Mouse (Mus musculus) brain, adult 2 months (tissue): ENCODE data around the gene Pla2g4a.
"Not testable (repeated sequence)": the region's sequence is repeated elsewhere in the genome, so short reads cannot be mapped to it uniquely, and the experiment has no call there.

Source experiments
- DNase-seq: peaks from one replicate; pipeline ENCODE4 v3.0.0; 2011; ENCODE audit warnings: low read depth, low spot score

Gene Pla2g4a

GRCm38 (mm10) chr1:149937825-149938224, 23.3 kb downstream of the Pla2g4a start:
- no peak for DNase-seq

GRCm38 (mm10) chr1:149929140-149929539, 31.9 kb downstream of the Pla2g4a start:
- no peak for DNase-seq

- DNase-seq: not testable (repeated sequence)
Measured at GRCm38 (mm10) chr1:149923737-149924136, 37.4 kb downstream of the Pla2g4a start.

GRCm38 (mm10) chr1:149922219-149922618, 38.9 kb downstream of the Pla2g4a start:
- DNase-seq: no peak

- DNase-seq: no peak
Measured at GRCm38 (mm10) chr1:149921325-149921724, 39.8 kb downstream of the Pla2g4a start.

- DNase-seq: peak; percentile 80
Measured at GRCm38 (mm10) chr1:149919301-149919700, 41.8 kb downstream of the Pla2g4a start.

GRCm38 (mm10) chr1:149912984-149913383, 48.1 kb downstream of the Pla2g4a start:
- DNase-seq: no peak

GRCm38 (mm10) chr1:149911050-149911449, 50.0 kb downstream of the Pla2g4a start:
- peak; percentile 18 for DNase-seq

GRCm38 (mm10) chr1:149898001-149898625, 63.0 kb downstream of the Pla2g4a start:
- no peak for DNase-seq

- DNase-seq: no peak
Measured at GRCm38 (mm10) chr1:149896590-149896989, 64.5 kb downstream of the Pla2g4a start.

GRCm38 (mm10) chr1:149894940-149895339, 66.2 kb downstream of the Pla2g4a start:
- DNase-seq: no peak

GRCm38 (mm10) chr1:149893903-149894302, 67.2 kb downstream of the Pla2g4a start:
- DNase-seq: peak; percentile 54

GRCm38 (mm10) chr1:149891057-149891456, 70.0 kb downstream of the Pla2g4a start:
- peak; percentile 12 for DNase-seq

- DNase-seq: peak; percentile 49
Measured at GRCm38 (mm10) chr1:149882419-149883025, 78.6 kb downstream of the Pla2g4a start.

GRCm38 (mm10) chr1:149878175-149878574, 82.9 kb downstream of the Pla2g4a start:
- no peak for DNase-seq

GRCm38 (mm10) chr1:149876502-149876901, 84.6 kb downstream of the Pla2g4a start:
- DNase-seq: peak; percentile 76

GRCm38 (mm10) chr1:149871625-149872024, 89.5 kb downstream of the Pla2g4a start:
- DNase-seq: peak; percentile 80

- DNase-seq: peak; percentile 92
Measured at GRCm38 (mm10) chr1:149867323-149867722, 93.8 kb downstream of the Pla2g4a start.

GRCm38 (mm10) chr1:149866202-149866601, 94.9 kb downstream of the Pla2g4a start:
- DNase-seq: peak; percentile 85

GRCm38 (mm10) chr1:149862801-149863200, 98.3 kb downstream of the Pla2g4a start:
- peak; percentile 60 for DNase-seq

GRCm38 (mm10) chr1:149862181-149862580, 98.9 kb downstream of the Pla2g4a start:
- DNase-seq: peak; percentile 65

- DNase-seq: peak; percentile 52
Measured at GRCm38 (mm10) chr1:149861543-149861942, 99.5 kb downstream of the Pla2g4a start.

- DNase-seq: no peak
Measured at GRCm38 (mm10) chr1:149858734-149859133, 102.4 kb downstream of the Pla2g4a start.
